Comparison of ENCODE assay signal across 21 mouse cellular contexts in the genomic region with DNA sequence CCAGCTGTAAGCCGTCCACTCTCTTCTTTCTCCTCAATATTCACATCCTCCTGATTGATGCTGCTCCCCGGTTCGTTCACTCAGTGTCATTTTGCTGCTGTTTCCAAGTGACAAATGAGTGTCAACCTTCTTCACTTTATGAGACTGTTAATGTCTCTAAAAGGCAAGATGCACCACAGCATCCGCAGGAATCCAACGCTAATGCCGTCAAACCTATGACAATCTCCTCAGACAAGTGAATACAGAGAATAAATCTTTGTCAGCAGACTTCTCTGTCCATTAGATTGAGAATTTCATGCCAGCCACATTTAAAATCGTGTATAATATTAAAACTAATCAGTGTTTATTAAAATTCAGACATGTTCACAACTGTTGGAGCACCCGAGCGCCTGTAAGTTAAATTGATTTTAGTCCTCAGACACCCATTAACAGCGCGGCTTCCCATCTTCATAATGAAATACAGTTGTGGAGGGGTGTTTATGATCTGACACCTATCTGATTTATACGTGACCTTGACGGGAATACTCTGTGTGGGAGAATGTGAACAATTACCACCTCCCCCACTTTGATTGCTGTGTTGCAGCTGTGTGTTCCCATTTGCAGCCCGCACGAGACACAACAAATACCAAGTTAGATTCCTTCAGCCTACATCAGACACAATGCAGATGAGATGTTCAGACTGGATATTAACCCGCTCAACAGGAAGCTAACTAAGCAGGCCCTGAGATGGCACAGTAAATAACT.
DNase-seq lines count a peak whose midpoint lies in the region; ATAC-seq and TF ChIP-seq lines count a peak whose summit lies in the region.
"Had no signal": no experiment of that assay in that cellular context is flagged by ENCODE, and none has a peak within 500 bp of the region (broad histone marks: within the 10 kb centered on the region; RNA-seq: fewer than 3 reads in every experiment).

No protein-coding gene starts in this region.

- no peak overlapping the region for H3K4me2 ChIP-seq in forebrain, embryonic 16.5 days (ENCODE audit: low read length)
- no peak overlapping the region for H3K4me2 ChIP-seq in forebrain, embryonic 11.5 days (ENCODE audit: low read depth, low read length, severe bottlenecking)
- no peak overlapping the region for H3K4me2 ChIP-seq in midbrain, postnatal 0 days (ENCODE audit: low read depth, low read length, poor library complexity, severe bottlenecking)
- H3K4me2 ChIP-seq in midbrain, embryonic 16.5 days (ENCODE audit: low read length), result no peak overlapping the region
- H3K4me2 ChIP-seq in neural tube, embryonic 15.5 days, result no peak overlapping the region; the same call in 1 of the 2 replicates
- H3K4me2 ChIP-seq: liver, embryonic 11.5 days had no signal

- peaks cover 7% of the 10 kb centered on the region; the same call in 1 of the 2 replicates for H3K4me1 ChIP-seq in forebrain, embryonic 16.5 days (replicated peaks; ENCODE audit: control insufficient read depth, insufficient read depth, low read length)
- no peaks in the 10 kb centered on the region for H3K4me1 ChIP-seq in forebrain, embryonic 11.5 days (replicated peaks; ENCODE audit: control insufficient read depth, insufficient read depth, low read length)
- H3K4me1 ChIP-seq in midbrain, postnatal 0 days (ENCODE audit: insufficient read depth, low read length), result no peaks in the 10 kb centered on the region
- no peaks in the 10 kb centered on the region; the same call in 1 of the 2 replicates for H3K4me1 ChIP-seq in midbrain, embryonic 16.5 days (ENCODE audit: control insufficient read depth, insufficient read depth, low read length)
- H3K4me1 ChIP-seq in neural tube, embryonic 15.5 days, result peaks cover 29% of the 10 kb centered on the region
- H3K4me1 ChIP-seq: megakaryocyte, embryonic 14.5 days had no signal

- H3K4me3 ChIP-seq in forebrain, embryonic 16.5 days (replicated peaks; ENCODE audit: low read length), result no peak overlapping the region
- no peak overlapping the region for H3K4me3 ChIP-seq in forebrain, embryonic 11.5 days (ENCODE audit: low read depth, low read length)
- H3K4me3 ChIP-seq in midbrain, postnatal 0 days (ENCODE audit: low read depth, low read length), result no peak overlapping the region
- H3K4me3 ChIP-seq in midbrain, embryonic 16.5 days (ENCODE audit: low read depth, low read length), result no peak overlapping the region
- H3K4me3 ChIP-seq in neural tube, embryonic 15.5 days (replicated peaks), result no peak overlapping the region
- H3K4me3 ChIP-seq: layer of hippocampus, adult 2 months; megakaryocyte, embryonic 14.5 days had no signal

- H3K36me3 ChIP-seq in forebrain, embryonic 16.5 days (ENCODE audit: control insufficient read depth, insufficient read depth), result no peaks in the 10 kb centered on the region
- H3K36me3 ChIP-seq in forebrain, embryonic 11.5 days (ENCODE audit: control insufficient read depth, insufficient read depth, low read length), result no peaks in the 10 kb centered on the region
- no peaks in the 10 kb centered on the region for H3K36me3 ChIP-seq in midbrain, postnatal 0 days (ENCODE audit: insufficient read depth, low read length)
- no peaks in the 10 kb centered on the region for H3K36me3 ChIP-seq in midbrain, embryonic 16.5 days (ENCODE audit: control insufficient read depth, insufficient read depth, low read length)
- H3K36me3 ChIP-seq in neural tube, embryonic 15.5 days, result no peaks in the 10 kb centered on the region

- H3K9me3 ChIP-seq in forebrain, embryonic 16.5 days (ENCODE audit: control insufficient read depth, low read length), result no peaks in the 10 kb centered on the region
- no peaks in the 10 kb centered on the region for H3K9me3 ChIP-seq in forebrain, embryonic 11.5 days (ENCODE audit: control insufficient read depth, low read length)
- no peaks in the 10 kb centered on the region for H3K9me3 ChIP-seq in midbrain, postnatal 0 days (ENCODE audit: low read length)
- no peaks in the 10 kb centered on the region for H3K9me3 ChIP-seq in midbrain, embryonic 16.5 days (replicated peaks; ENCODE audit: control insufficient read depth, low read length, poor library complexity, severe bottlenecking)
- no peaks in the 10 kb centered on the region for H3K9me3 ChIP-seq in neural tube, embryonic 15.5 days (replicated peaks)

- no peak overlapping the region for H3K9ac ChIP-seq in forebrain, embryonic 16.5 days (replicated peaks; ENCODE audit: low read depth, low read length)
- H3K9ac ChIP-seq in forebrain, embryonic 11.5 days (ENCODE audit: low read length), result no peak overlapping the region
- H3K9ac ChIP-seq in midbrain, postnatal 0 days (replicated peaks; ENCODE audit: low read length, poor library complexity, severe bottlenecking), result no peak overlapping the region
- no peak overlapping the region for H3K9ac ChIP-seq in midbrain, embryonic 16.5 days (ENCODE audit: low read depth, low read length)
- no peak overlapping the region for H3K9ac ChIP-seq in neural tube, embryonic 15.5 days (replicated peaks)

- 68% methylated on average over 16 of the region's 16 CpGs for WGBS in forebrain, embryonic 16.5 days
- WGBS in forebrain, embryonic 11.5 days, result 83% methylated on average over 16 of the region's 16 CpGs
- WGBS in midbrain, postnatal 0 days, result 73% methylated on average over 16 of the region's 16 CpGs
- WGBS in midbrain, embryonic 16.5 days, result 74% methylated on average over 16 of the region's 16 CpGs
- 41% methylated on average over 16 of the region's 16 CpGs for WGBS in neural tube, embryonic 15.5 days

- no peak for TF ChIP-seq CTCF in midbrain, postnatal 0 days (IDR thresholded peaks at IDR 0.05)

- H3K27ac ChIP-seq in forebrain, embryonic 16.5 days (ENCODE audit: low read length), result no peak overlapping the region
- no peak overlapping the region for H3K27ac ChIP-seq in forebrain, embryonic 11.5 days (ENCODE audit: low read depth, low read length)
- no peak overlapping the region for H3K27ac ChIP-seq in midbrain, postnatal 0 days (ENCODE audit: low read depth, low read length)
- H3K27ac ChIP-seq in midbrain, embryonic 16.5 days (ENCODE audit: low read length), result no peak overlapping the region
- peak overlapping the region; percentile 75 for H3K27ac ChIP-seq in neural tube, embryonic 15.5 days (replicated peaks)
- H3K27ac ChIP-seq: layer of hippocampus, adult 2 months had no signal

- peak; percentile 42 for ATAC-seq in forebrain, embryonic 16.5 days
- ATAC-seq in forebrain, embryonic 11.5 days (replicated peaks; ENCODE audit: low FRiP score), result no peak
- no peak for ATAC-seq in midbrain, postnatal 0 days (ENCODE audit: low FRiP score)
- ATAC-seq in midbrain, embryonic 16.5 days, result no peak
- ATAC-seq in neural tube, embryonic 15.5 days (ENCODE audit: low FRiP score), result peak; percentile 90
- ATAC-seq: intestine, postnatal 0 days had no signal

- no peak for DNase-seq in forebrain, embryonic 11.5 days (ENCODE audit: low spot score)
- DNase-seq in midbrain, postnatal 0 days (ENCODE audit: low spot score), result peak; percentile 50
- DNase-seq in hindlimb bud, embryonic 11.5 days (ENCODE audit: extremely low spot score, low read depth, low spot score), result peak; percentile 53
- DNase-seq in heart, adult 11 months, result no peak
- DNase-seq: adrenal gland, postnatal 25 days; cerebellum, adult 11-12 months; heart, adult 18-20 months; heart, postnatal 4 days; kidney, postnatal 10 days; left cerebral cortex, postnatal 4 days; lung, adult 18-20 months; lung, postnatal 14 days; retina, postnatal 1 day had no signal

- no peaks in the 10 kb centered on the region for H3K27me3 ChIP-seq in forebrain, embryonic 16.5 days (replicated peaks; ENCODE audit: control insufficient read depth, insufficient read depth, low read length)
- no peaks in the 10 kb centered on the region for H3K27me3 ChIP-seq in forebrain, embryonic 11.5 days (ENCODE audit: control insufficient read depth, insufficient read depth, low read length)
- H3K27me3 ChIP-seq in midbrain, postnatal 0 days (ENCODE audit: insufficient read depth, low read length), result no peaks in the 10 kb centered on the region
- no peaks in the 10 kb centered on the region for H3K27me3 ChIP-seq in midbrain, embryonic 16.5 days (ENCODE audit: control insufficient read depth, insufficient read depth, low read depth, low read length)
- H3K27me3 ChIP-seq in neural tube, embryonic 15.5 days (replicated peaks), result no peaks in the 10 kb centered on the region
- H3K27me3 ChIP-seq: CH12.LX; megakaryocyte, embryonic 14.5 days had no signal

Comparison
In these comparisons a context has a peak if more than half of its experiments do, and no peak if none do; other contexts are left out.
1. ATAC-seq: peak in forebrain, embryonic 16.5 days (single experiment) and neural tube, embryonic 15.5 days (single experiment); none in forebrain, embryonic 11.5 days (single experiment), midbrain, postnatal 0 days (single experiment) and midbrain, embryonic 16.5 days (single experiment).
2. DNase-seq: peak in midbrain, postnatal 0 days (single experiment) and hindlimb bud, embryonic 11.5 days (single experiment); none in forebrain, embryonic 11.5 days (single experiment) and heart, adult 11 months (single experiment).